Mouse (Mus musculus): Measurements from ENCODE around the gene Fam81a.

Fam81a gene

DNA sequence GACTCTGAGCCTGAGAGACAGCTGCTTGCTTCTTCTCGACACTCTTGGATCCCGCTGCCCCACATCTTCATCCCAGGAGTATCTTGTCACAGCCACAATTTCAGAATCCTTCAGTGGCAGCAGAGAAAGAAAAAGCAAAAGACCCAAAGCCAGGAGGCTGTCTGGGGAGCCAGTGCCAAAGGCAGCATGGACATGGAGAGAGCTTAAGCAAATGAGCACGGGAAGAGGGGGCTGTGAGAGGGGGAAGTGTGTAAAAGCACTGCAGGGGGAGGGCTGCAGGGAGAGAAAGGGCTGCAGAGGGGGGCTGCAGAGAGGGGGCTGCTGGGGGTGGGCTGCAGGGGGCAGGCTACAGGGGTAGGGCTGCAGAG lies 93.0 kb downstream of the Fam81a start:
- no peak for DNase-seq

DNA sequence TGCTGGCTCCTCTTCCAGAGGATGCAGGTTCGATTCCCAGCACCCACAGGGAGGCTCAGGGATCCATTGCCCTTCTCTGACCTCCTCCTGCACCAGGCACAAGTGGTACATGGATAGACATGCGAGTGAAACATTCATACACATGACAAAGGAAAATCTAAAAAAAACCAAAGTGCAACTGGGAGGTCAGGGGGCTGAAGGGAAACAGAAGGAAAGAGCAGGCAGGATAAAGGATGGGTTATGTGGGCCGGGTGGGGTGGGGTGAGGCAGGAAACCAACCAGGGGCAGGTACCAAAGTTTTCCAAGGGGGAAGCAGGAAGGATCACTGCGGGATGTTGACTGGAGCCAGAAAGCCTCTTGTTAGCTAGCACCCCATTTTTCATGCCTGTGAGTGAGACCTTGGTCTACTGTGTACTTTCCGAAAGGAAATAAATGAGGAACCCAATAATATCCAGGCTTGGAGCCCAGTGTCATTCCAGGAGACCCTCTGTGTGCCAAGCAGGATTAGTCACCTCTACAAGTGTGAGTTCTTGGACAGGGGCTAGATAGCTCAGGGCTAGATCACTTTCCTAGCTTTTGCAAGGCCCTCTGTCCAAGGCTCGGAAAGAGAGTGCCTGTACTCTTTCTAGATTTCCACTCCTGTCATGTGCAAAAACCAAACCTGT lies 93.5 kb downstream of the Fam81a start:
- DNase-seq: no peak

- DNase-seq: no peak
Observed at GRCm38 (mm10) chr9:70048280-70048679, 94.1 kb downstream of the Fam81a start.

GRCm38 (mm10) chr9:70047839-70048238 lies 94.5 kb downstream of the Fam81a start:
- DNase-seq: no peak

- DNase-seq: no peak
Observed at GRCm38 (mm10) chr9:70046255-70046654, 96.1 kb downstream of the Fam81a start.

GRCm38 (mm10) chr9:70044865-70045264 lies 97.5 kb downstream of the Fam81a start:
- no peak for DNase-seq

DNA sequence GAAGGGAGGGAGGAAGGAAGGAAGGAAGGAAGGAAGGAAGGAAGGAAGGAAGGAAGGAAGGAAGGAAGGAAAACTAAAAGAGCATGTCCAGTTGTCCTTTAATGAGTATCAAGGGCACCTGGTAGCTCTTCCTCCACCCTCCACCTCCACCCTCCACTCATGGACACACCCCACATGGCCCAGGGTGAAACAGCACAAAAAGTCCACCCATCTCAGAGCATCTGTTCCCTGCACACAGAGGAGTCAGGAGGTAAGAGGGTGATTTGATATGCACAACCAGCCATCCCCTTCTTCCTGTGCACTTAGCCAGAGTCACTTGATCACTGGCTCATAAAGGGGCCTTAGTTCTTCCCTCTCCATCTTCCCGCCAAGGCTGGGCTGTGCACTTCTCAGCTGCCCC lies 99.4 kb downstream of the Fam81a start:
- DNase-seq: no peak

- DNase-seq: no peak
Observed at GRCm38 (mm10) chr9:70042137-70042536, 100.2 kb downstream of the Fam81a start.

- DNase-seq: no peak
Observed at GRCm38 (mm10) chr9:70040570-70040969, 101.8 kb downstream of the Fam81a start.

GRCm38 (mm10) chr9:70039597-70040385 lies 102.6 kb downstream of the Fam81a start:
- no peak for DNase-seq

Measured in cerebellum, adult 9-11 months (tissue).